Mouse (Mus musculus): Measurements from ENCODE around the gene Pkdcc.
A peak's percentile ranks its signal among the peaks of the same experiment; 100 is the strongest.

Gene Pkdcc

DNA sequence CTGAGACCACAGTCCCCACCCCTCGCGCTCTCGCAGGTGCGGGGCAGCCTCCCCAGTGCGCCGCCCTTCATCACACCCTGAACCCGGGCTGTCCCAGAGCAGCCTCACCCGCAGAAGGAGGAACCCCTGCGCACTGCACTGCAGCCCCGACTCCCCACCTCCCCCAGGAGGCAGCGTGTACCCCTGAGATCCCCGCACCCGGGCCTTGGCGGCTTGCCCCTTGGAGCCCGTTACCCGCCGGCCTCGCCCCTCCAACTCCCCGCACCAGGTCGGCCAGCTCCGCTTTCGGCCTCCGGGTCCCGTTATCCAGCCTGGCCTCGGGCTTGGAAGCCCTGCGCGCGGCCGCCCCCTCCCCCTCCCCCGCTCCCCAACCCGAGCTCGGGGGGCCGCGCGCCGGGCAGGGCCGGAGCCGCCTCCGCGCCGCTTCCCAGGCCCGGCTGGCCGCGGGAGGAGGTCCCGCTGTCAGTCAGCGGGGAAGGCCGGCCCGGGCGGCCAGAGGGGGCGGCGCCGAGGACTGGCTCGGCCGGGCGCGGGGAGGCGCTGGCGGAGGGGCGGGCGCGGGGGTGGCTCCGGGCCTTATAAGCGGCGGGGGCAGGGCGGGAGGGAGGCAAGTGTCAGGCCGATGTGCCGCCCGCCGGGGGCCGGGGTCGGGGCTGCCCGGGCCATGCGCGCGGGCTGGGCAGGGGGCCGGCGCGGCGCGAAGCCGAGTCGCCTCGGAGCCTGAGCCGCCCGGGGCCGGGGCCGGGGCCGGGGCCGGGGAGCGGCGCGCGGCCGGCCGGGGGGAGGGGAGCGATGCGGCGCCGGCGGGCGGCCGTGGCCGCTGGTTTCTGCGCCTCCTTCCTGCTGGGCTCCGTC lies at the start of gene Pkdcc:
Pkdcc (plus strand) TSS at position 619 of the 855 bp plus-strand sequence.
- DNase-seq (ENCODE audit: low read depth, low spot score): peak; percentile 70

DNA sequence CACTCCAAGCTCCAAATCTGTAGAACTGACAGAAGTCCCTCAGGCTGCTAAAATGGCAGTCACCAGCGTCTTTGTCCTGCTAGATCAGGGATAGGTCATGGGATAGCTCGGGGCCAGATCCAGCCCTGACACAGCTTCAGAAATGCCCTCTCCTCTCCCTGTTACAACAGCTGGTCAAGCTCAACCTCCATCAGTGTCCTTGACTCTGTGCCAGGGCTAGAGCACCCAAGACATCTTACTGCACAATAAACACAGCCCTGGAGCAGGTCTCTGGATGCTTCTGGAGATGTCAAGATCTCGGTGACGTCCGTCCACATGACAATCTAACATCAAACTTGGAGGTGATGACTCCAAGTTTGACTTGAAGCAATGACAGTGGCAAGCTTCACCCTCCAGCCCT lies 48.9 kb upstream of the Pkdcc start:
- no peak for DNase-seq (ENCODE audit: low read depth, low spot score)

DNA sequence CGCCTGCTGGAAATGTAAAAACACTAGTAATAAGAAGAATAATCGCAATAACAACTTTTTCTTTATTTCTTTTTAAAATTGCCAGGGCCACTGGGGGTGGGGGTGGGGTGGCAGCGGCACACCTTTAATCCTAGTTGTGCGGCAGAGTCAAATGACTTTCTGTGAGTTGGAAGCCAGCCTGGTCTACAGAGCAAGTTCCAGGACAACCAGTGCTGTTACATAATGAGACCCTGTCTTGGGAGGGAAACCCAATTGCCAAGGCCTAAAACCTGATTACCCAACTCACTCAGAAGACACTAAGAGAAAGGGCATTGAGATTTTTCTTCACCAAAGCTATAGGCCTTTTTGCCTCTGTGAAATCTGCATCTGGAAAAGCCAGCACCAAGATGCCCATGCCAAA lies 38.9 kb upstream of the Pkdcc start:
- DNase-seq (ENCODE audit: low read depth, low spot score): no peak

DNA sequence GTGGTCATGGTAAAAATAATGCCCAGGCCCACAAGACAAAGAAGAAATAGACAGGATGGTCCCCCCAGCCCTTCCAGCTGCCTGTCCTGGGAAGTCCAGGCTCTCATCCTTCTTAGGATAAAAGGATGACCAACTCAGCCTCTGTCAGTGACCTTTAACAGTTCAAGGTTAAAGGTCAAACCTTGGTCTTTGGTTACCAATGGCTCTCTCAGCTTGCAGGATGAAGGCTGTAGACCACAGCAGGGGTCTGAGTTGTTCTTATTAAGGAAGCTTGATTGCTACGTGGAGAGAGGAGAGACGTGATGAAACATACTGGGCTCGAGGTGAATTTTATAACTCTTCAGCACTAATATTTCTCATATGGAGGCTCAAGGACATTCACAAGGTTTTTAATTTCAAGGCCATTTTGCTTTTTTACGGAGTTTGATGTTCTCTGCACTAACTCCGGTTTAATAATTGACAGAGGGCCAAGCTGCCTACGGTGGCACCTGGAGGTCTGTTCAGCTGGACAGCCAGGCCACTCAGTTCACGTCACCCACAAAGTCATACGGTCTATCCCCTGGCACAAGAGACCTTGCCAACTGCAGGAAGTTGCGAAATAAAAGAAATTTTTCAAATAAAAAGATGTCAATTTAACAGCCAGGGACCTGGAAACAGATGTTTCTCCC lies 36.5 kb upstream of the Pkdcc start:
- DNase-seq (ENCODE audit: low read depth, low spot score): no peak

DNA sequence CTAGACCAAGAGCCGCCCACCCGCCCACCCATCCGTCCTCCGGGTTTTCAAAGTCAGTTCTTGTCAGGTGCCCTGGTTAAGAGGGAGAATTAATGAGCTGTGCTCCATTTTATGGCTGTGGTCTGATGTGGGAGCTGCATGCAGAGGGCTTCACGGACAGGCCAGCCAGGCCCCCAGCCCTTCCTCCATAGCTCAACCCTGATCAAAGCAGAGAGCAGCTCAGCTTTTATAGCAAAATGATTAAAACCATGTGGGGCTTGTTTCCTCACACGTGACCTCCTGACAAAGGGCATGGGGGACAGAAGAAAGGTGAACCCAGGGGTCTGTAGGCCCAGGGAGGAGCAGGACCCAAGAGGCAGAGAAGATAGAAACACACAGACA lies 36.0 kb upstream of the Pkdcc start:
- no peak for DNase-seq (ENCODE audit: low read depth, low spot score)

DNA sequence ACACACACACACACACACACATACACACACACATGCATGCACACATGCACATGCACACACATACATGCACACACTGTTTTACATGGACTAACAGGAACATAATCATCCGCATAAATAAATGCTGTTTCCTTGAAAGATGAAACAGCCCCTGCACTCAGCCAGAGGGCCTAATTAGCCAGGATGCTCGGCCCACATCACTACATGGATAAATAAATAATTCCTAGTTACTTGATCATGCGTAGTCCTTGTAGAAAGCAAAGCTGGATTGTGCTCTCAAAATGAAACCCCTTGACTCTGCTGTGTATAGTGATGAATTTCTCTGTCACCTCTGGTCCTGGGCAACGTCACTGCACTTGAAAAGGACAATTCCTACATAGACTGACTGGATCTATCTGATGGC lies 35.5 kb upstream of the Pkdcc start:
- DNase-seq (ENCODE audit: low read depth, low spot score): no peak

DNA sequence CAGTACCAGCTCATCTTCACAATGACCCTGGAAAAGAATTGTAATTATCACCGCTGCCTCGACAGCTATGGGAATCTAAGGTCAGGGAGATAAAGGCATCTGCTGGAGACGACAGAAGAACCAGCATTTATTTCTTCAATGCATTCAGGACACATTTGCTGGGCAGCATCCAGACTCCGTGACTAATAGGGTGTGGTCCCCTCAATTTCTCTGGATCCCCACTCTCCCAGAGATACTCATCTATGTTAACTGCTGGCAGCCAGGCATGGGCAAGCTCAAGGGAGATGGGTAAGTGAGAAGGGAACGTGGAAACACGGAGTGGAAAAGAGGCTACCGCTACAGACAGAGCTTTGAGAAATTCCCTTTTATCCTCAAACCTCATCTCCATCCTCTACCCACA lies 34.0 kb upstream of the Pkdcc start:
- DNase-seq (ENCODE audit: low read depth, low spot score): no peak

DNA sequence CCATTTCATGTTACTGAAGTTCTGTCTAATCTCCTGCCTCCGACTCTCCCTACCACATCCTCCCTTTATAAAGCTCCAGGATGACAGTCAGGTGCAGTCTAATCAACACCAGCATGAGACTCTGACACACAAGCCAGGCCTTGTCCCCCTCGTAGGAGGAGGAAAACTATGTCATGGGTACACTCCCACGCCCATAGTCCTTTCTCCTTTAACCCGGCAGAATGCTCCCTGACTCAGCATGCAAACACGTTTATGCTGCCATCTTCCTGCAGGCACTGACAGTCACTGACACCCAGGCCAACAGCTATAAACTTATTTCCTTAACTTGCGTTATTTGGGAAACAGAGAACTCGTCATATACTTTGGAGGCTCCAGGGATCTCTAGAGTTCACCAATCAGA lies 33.5 kb upstream of the Pkdcc start:
- no peak for DNase-seq (ENCODE audit: low read depth, low spot score)

DNA sequence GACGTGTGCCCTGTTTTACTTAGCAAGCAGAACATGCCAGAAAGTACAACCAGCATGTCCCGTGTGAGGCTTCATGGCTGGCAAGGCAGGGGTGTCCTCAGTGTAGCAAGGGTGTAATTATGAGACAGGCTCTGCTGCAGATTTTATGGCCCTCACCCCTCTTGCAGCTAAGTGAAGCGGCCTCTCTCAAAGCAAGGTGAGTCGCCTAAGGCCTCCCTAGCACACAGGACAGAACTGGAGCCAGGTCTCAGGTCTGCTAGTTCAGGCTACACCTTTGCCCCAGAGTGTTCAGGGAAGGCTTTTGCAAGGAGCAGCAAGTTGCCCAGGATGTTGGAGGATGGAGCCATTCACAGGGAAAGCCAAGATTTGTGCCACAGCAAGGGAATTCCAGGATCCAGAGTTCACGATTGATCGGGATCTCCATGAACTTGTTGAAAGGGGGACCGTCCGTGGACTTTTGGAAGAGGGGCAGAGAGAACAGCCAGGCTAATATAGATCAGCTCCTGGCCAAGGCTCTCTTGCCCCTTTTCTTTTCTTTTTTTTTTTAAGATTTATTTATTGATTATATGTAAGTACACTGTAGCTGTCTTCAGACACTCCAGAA lies 32.9 kb upstream of the Pkdcc start:
- DNase-seq (ENCODE audit: low read depth, low spot score): no peak

DNA sequence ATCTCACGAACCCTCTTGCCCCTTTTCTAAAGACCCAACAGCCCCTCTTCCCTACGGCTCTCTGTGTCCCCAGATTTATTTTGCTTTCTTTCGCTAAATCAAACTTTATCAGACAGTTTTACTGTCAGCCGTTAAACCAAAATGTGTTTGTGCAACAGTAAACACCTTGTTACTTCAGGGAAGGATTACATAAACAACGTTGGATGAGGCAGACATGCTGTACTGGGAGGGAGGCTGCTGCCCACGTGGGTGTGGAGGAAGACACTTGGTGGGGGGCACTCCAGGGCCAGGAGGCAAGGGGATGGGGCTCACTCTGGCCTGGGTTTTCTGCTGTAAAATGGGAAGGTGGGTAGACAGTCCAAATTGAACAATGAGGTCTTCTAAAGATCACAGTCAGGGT lies 32.3 kb upstream of the Pkdcc start:
- DNase-seq (ENCODE audit: low read depth, low spot score): no peak

DNA sequence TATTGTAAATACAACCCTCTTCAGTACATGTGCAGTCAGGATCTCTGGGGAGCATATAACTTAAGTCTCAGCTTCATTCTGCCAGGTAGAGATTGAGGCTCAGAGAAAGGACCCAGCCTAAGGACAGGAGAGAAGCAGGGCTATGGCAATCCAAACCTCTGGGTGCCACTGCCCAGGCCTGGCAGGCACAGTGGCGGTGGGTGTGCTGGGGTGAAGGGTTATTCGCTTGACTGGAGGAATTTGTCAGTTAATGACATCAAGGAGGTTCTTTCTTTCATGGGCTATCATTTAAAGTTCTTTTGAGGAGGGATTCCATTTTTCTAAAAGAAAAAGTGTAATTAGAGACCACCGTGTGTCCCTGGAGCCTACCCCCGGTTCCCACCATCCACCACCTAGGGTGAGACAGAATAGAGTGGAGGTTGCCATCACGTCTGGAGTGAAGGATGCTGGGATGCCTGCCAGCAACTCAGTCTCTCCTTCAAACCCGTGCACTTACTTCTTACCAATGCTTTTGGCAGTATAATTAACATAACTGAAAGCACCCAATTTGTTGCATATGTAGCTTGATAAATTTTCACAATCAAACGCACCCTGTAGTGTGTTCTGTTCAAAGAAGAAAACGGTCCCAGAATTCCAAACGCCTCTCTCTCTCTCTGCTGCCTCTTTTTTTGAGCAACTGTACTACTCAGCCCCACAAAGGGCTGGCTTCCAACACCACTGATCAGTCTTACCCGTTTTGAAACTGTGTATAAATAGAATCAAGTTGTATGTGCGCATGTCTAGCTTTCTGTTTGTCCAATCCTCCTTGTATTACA lies 27.1 kb upstream of the Pkdcc start:
- peak; percentile 37 for DNase-seq (ENCODE audit: low read depth, low spot score)

DNA sequence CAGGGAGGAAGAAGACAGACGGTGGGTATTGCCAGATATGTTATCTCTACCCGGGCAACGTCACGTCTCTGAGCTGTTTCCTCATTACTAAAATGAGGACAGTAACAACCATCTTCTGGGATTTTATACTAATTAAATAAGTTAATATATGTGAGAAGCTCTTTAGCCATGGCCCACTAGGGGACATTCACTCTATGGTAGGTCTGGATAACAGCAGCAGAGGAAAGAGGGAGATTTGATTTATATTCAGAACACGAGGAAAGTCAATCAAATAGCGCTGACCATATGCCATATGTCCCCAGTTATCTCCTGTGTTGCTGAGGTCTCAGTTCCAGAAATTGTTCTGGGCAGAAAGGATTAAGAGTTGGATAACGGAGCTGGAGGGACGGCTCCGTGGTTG lies 24.3 kb upstream of the Pkdcc start:
- DNase-seq (ENCODE audit: low read depth, low spot score): no peak

DNA sequence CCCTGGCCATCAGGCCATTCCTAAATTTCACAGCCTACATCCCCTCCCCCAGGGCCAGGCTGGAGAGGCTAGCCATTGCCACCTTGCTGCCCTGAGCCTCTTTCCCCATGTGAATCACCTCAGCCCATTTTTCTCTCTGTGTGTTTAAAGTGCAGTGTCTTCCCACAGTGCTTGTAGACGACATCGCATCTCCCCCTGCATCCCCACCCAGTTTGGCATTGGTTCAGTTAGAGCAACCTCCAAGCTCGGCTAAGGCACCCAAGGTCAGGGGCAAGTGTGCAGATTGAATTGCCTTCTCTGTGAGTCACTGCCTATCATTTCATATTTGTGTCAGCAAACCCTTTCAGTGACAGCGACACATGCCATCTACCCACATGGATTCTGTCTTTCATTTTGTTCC lies 20.6 kb upstream of the Pkdcc start:
- DNase-seq (ENCODE audit: low read depth, low spot score): no peak

DNA sequence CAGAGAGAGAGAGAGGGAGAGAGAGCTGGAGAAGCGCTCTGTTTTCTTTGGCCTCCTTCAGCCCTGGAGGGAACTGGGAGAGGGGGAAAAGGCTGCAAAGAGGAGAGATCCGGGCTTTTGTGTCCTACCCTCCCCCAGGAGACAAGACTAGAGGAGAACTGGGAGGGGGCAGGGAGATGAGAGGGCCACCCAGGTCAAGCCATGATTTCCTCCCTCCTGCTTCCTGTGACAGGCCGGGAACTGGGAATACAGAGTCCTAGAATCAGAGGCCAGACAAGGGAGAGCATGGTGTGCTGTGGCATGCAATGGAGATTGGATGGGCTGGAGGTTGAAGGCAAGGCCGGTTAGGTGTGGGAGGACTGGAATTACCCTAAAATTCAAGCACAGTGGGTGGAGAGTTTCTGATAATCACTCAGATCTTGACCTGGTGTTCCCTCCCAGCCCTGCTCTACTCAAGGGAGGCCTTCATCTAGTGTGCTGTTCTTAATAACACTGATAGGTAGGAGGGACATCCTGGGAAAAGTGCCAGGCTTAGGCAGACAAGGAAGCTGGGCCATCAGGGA lies 17.6 kb upstream of the Pkdcc start:
- no peak for DNase-seq (ENCODE audit: low read depth, low spot score)

DNA sequence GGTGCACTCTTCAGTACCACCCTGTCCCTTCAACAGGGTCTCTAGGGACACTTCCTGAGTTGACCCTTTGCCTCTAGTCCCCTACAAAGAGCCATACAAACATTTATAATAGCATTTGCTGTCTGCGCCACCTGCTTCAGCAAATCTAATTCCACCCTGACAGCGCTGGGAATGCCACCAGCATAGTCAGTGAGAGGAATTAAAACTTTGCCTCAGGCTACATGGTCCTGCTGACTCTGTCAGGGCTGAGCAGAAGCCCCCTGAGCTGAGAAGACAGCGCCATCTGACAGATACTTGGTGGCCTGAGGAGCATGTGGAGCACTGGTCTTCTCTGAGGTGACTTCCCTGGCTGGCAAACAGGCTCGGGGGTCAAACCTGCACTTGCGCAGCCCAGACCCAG lies 14.6 kb upstream of the Pkdcc start:
- no peak for DNase-seq (ENCODE audit: low read depth, low spot score)

DNA sequence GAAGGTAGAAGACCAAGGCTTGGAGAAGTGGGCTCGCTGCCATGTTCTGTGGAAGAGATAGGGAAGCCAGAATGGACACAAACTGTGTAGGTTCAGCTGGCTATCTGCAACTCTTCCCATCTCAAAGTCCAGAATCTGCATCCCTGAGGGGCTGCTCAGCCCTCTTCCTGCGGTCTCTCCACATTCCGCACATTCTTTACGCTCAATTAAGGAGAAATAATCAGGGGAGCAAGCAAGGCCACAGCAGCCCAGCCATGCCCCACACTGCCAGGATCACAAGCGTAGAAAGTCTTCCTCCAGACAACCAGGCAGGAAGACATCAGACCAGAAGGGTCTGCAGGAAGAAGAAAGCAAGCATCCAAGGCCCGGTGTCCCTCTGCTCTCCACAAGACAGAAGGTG lies 13.8 kb upstream of the Pkdcc start:
- no peak for DNase-seq (ENCODE audit: low read depth, low spot score)

DNA sequence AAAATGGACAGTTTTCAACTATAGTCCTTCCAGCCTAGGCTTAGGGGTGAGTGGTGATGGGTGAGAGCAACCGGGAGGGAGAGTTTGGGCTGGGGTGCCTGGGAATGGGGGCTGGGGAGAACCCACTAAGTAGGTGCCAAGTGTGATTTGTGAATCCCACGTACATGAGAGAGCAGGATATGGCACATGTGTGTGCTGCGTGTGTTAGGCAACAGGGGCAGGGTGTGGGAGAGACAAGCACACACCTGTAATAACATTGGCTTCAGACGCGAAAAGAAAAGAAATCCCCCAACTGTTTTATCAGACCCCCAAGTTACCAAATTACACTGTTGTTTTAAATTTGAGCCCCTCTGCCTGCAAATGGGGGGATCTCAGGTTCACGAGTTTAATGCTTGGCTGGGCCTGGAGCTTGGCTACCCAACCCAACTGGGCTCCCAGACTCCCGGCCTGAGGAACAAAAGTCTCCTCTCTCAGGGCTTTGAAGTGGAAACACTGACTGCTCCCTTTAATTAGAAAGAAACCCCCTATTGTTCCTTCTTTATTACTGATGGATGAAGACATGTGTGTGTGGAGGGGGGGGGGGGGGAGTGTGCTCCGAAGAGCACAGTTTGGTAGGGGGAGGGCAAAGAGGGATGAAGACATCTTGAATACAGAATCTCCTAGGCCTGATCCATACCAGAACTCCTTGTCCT lies 11.3 kb upstream of the Pkdcc start:
- DNase-seq (ENCODE audit: low read depth, low spot score): no peak

DNA sequence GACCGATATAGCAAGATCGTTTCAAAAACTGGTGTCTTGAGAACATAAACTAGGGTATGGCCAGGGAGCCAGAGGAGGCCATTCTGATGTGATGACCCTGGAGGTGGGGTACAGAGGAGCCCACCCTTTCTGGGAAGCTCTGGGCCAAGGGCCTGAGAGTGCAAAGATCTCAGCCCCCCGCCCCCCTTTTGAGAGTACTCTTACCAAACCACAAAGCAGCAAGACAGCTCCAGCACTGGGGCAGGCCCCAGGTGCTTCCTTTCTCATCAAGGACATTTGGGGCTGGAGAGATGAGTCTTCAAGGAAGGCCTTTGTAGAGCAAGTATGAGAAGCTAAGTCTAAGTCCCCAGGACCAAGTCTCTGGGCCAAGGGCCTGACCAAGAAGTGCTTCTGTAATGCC lies 7.8 kb upstream of the Pkdcc start:
- DNase-seq (ENCODE audit: low read depth, low spot score): no peak

DNA sequence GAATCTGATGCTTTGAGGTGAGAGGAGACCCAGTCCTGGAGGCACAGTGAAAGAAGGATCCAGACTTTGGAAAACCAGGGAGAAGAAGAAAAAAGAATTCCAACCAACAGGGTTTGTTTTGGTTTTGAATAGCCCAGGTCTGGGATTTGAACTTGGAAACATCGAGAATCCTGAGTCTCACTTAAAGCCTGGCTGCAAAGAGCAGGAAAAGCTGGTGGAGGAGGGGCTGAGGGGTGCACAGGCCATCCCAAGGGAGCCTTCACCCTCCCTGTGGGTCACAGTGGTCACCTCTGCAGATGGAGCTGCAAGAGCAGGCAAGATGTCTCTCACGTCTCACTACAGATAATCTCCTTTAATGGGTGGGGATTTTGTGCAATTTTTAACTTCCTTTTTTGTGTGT lies 6.6 kb upstream of the Pkdcc start:
- no peak for DNase-seq (ENCODE audit: low read depth, low spot score)

DNA sequence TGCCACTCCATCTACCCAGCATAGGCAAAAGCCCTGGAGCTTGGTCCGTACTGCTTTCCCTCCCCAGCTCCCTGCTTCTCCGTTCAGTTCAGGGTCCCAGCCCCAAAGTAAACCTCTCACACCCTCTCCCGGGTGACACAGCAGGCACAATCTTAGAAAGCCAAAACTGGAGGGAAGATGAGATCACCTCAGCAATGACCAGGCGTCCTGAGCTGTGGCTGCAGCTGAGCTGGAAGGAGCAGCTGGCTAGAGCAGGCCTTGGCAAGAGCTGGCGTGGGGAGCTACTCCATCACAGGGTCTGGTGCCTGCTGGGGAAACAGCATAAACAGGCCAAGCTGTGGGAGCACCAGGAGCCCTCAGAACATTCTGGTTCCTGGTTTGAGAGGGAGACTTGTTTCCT lies 4.6 kb upstream of the Pkdcc start:
- no peak for DNase-seq (ENCODE audit: low read depth, low spot score)

DNA sequence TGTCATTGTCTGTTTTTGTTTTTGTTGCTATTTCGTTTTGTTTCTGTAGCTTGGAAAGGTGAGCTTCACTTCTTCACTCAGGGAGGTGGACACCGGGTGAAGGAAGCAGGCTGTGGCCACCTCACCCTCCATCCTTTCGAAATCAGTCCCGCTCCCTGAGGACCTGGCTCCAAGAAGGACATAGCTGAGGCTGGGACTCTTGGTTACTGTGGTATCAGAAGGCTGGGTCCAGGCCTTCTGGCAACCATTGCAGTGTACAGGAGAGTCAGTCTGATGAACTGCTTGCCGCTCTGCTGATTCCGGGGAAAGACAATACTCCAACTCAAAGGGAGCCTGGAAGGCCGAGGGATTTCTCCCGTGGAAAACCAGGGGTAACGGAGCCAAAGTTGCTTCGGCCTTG lies 3.9 kb upstream of the Pkdcc start:
- DNase-seq (ENCODE audit: low read depth, low spot score): no peak
